Mouse (Mus musculus) heart, embryonic 11.5 days (tissue): ENCODE results near the gene Gpsm2. TPM values are rescaled to one million over a fixed set of nuclear protein-coding genes. Genes with fewer than 3 reads are reported as not detected.

ENCODE experiments used
- ATAC-seq: fragments of 200-750 bp; cut with Nextera tagmentation; replicated peaks from 2 replicates; pipeline ENCODE4 v1.8.0; 2017; ENCODE audit warnings: moderate library complexity; ENCODE audit not compliant: insufficient number of reproducible peaks, low FRiP score, low TSS enrichment
- H3K27ac ChIP-seq: fragments of 300-500 bp; sonication (generic); 2 replicates; pipeline ENCODE4 v1.5.1; 2014; ENCODE audit warnings: mild to moderate bottlenecking, low read depth, low read length
- H3K27me3 ChIP-seq: fragments of 300-500 bp; sonication (generic); 2 replicates; pipeline ENCODE4 v1.6.1; 2014; ENCODE audit warnings: mild to moderate bottlenecking, low read length, mixed read lengths; ENCODE audit not compliant: control insufficient read depth, insufficient read depth
- H3K36me3 ChIP-seq: fragments of 300-500 bp; sonication (generic); 2 replicates; pipeline ENCODE4 v1.6.1; 2014; ENCODE audit warnings: mild to moderate bottlenecking, low read length, moderate library complexity, mixed read lengths; ENCODE audit not compliant: control insufficient read depth, insufficient read depth
- H3K4me1 ChIP-seq: fragments of 300-500 bp; sonication (generic); 2 replicates; pipeline ENCODE4 v1.6.1; 2014; ENCODE audit warnings: low read length; ENCODE audit not compliant: control insufficient read depth, insufficient read depth
- H3K4me2 ChIP-seq: fragments of 300-500 bp; sonication (generic); 2 replicates; pipeline ENCODE4 v1.6.1; 2014; ENCODE audit warnings: mild to moderate bottlenecking, moderate library complexity
- H3K4me3 ChIP-seq: fragments of 300-500 bp; sonication (generic); 2 replicates; pipeline ENCODE4 v1.5.1; 2014; ENCODE audit warnings: low read depth, low read length
- H3K9ac ChIP-seq: fragments of 300-500 bp; sonication (generic); 2 replicates; pipeline ENCODE4 v1.6.1; 2014; ENCODE audit warnings: mild to moderate bottlenecking, low read depth, low read length, moderate library complexity
- H3K9me3 ChIP-seq: fragments of 300-500 bp; sonication (generic); replicated peaks from 2 replicates; pipeline ENCODE4 v1.6.1; 2016; ENCODE audit warnings: low read length; ENCODE audit not compliant: control insufficient read depth
- WGBS: fragments of 180-500 bp; shearing (Covaris S2); extraction: QIAGEN DNeasy Blood & Tissue Kit; methylation state at CpG from one replicate; pipeline ENCODE4 v1.1.7; 2014; ENCODE audit not compliant: insufficient replicate concordance; 5-methylcytosine and 5-hydroxymethylcytosine counted together
- polyA plus RNA-seq: library from polyadenylated mRNA; unstranded; fragments of >200 nt; fragmentation: Nextera tagmentation; extraction: Ambion mirVana; gene quantifications from 2 replicates; pipeline ENCODE4 v1.2.1, GENCODE M21; 2014

Gene Gpsm2
- polyA plus RNA-seq, 1 experiment from 2014 or later: 27.2 TPM

- H3K9ac ChIP-seq: no peak overlapping the region
- no peaks in the 10 kb centered on the region for H3K4me1 ChIP-seq
- no peak for ATAC-seq
- H3K27me3 ChIP-seq: no peaks in the 10 kb centered on the region
- WGBS: 77% methylated on average over 4 of the region's 4 CpGs
- H3K4me3 ChIP-seq: no peak overlapping the region
- no peaks in the 10 kb centered on the region for H3K36me3 ChIP-seq
- no peak overlapping the region for H3K4me2 ChIP-seq
- no peak overlapping the region for H3K27ac ChIP-seq
- no peaks in the 10 kb centered on the region for H3K9me3 ChIP-seq
Measured at GRCm38 (mm10) chr3:108640998-108641397, 81.1 kb downstream of the Gpsm2 start.

GRCm38 (mm10) chr3:108639412-108639811 is 82.7 kb downstream of the Gpsm2 start:
- H3K4me2 ChIP-seq: no peak overlapping the region
- no peak overlapping the region for H3K27ac ChIP-seq
- no peaks in the 10 kb centered on the region for H3K9me3 ChIP-seq
- no peak overlapping the region for H3K9ac ChIP-seq
- H3K27me3 ChIP-seq: no peaks in the 10 kb centered on the region
- no peaks in the 10 kb centered on the region for H3K36me3 ChIP-seq
- H3K4me3 ChIP-seq: no peak overlapping the region
- no peaks in the 10 kb centered on the region for H3K4me1 ChIP-seq
- 78% methylated on average over 4 of the region's 4 CpGs for WGBS
- no peak for ATAC-seq

- no peaks in the 10 kb centered on the region for H3K27me3 ChIP-seq
- H3K4me3 ChIP-seq: no peak overlapping the region
- H3K4me1 ChIP-seq: no peaks in the 10 kb centered on the region
- 83% methylated on average over 5 of the region's 5 CpGs for WGBS
- no peak overlapping the region for H3K27ac ChIP-seq
- H3K4me2 ChIP-seq: no peak overlapping the region
- no peaks in the 10 kb centered on the region for H3K9me3 ChIP-seq
- no peaks in the 10 kb centered on the region for H3K36me3 ChIP-seq
- no peak overlapping the region for H3K9ac ChIP-seq
- ATAC-seq: no peak
Measured at GRCm38 (mm10) chr3:108634761-108635160, 87.3 kb downstream of the Gpsm2 start.

Other genes starting within 250 kb of the Gpsm2 start
- gene 1700013F07Rik, start 188.2 kb downstream of the Gpsm2 start, polyA plus RNA-seq: not detected in 2 replicates
- 0.59 and 0.63 TPM in 2 replicates for gene 5330417C22Rik, start 185.8 kb downstream of the Gpsm2 start, polyA plus RNA-seq
- gene Tmem167b, start 159.8 kb downstream of the Gpsm2 start, polyA plus RNA-seq: 31.7 and 34.6 TPM in 2 replicates
- gene Taf13, start 150.6 kb downstream of the Gpsm2 start, polyA plus RNA-seq: 25.4 and 31.8 TPM in 2 replicates
- gene Wdr47, start 131.0 kb downstream of the Gpsm2 start, polyA plus RNA-seq: 7.5 and 8.9 TPM in 2 replicates
- 50.0 and 50.1 TPM in 2 replicates for gene Clcc1, start 68.4 kb downstream of the Gpsm2 start, polyA plus RNA-seq
- not detected in 2 replicates for gene Aknad1, start 17.3 kb upstream of the Gpsm2 start, polyA plus RNA-seq
- gene Stxbp3, start 118.2 kb upstream of the Gpsm2 start, polyA plus RNA-seq: 27.8 and 29.2 TPM in 2 replicates
- not detected in 2 replicates for gene Fndc7, start 167.7 kb upstream of the Gpsm2 start, polyA plus RNA-seq
- gene Prpf38b, start 189.4 kb upstream of the Gpsm2 start, polyA plus RNA-seq: 53.8 and 56.4 TPM in 2 replicates
- 0.16 and 0.41 TPM in 2 replicates for gene Henmt1, start 217.6 kb upstream of the Gpsm2 start, polyA plus RNA-seq
- gene Gm9857, start 218.1 kb upstream of the Gpsm2 start, polyA plus RNA-seq: not detected in 2 replicates